Mouse (Mus musculus): ENCODE results near the gene Efcab11. TPM values are rescaled to one million over a fixed set of nuclear protein-coding genes. Genes with fewer than 3 reads are reported as not detected.

Efcab11 gene
- 1.2 and 3.5 TPM in 2 replicates for total RNA-seq (2014; fragmentation: Nextera tagmentation)
- 3.9 and 14.2 TPM in 2 replicates for total RNA-seq (2017)

DNA sequence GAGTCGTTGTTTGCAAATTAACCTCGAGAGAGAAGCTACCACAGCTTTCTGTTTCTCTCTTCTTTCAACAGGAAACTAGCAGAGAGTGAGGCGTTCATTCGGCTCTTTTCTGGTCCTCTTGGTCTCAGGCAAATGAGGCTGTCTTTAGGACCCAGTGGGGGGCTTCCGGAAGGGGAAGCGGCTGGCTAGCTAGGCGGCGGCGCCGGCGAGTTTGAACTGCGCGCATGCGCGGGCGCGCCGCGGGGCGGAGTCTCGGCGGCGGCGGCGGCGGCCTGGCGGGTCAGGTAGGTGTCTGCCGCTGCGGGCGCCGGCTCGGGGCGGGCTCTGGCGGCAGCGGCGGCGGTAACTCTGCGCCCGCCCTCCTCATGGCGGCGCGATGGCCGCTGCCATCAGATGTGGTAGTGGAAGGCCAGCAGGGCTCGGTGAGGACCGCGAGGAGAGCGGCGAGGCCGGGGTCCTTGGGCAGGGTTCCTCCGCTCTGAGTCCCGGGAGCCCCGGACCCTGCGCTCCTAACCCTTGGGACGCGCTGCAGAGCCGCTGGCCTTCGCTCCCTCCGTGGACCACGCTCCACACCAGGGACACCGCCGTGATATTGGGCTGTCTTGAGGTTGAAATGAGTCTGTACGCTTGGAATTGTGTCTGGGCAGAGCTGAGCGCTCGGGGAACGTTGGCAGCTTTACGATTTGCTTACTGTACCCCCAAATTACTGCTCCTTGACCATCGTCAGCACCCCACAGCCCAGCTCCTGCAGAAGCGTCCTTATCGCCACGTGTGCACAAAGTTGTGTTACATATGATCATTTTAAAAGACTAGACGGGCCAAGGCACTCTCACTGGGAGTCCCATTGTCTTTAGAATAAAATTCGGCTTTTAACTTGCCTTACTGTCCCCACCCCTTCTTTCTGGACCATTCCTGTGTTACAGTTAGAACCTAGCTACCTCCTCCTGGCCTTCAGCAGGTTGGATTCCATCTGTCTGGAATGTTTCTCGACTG is at the start of gene Efcab11, which contains the start of gene Tdp1:
Efcab11 (minus strand) TSS at position 171 of the 993 bp plus-strand sequence.
Tdp1 (plus strand) TSS at position 249 of the 993 bp plus-strand sequence.
- peak; percentile 71 for ATAC-seq (replicated peaks; ENCODE audit: low FRiP score, low TSS enrichment, poor library complexity, severe bottlenecking)

DNA sequence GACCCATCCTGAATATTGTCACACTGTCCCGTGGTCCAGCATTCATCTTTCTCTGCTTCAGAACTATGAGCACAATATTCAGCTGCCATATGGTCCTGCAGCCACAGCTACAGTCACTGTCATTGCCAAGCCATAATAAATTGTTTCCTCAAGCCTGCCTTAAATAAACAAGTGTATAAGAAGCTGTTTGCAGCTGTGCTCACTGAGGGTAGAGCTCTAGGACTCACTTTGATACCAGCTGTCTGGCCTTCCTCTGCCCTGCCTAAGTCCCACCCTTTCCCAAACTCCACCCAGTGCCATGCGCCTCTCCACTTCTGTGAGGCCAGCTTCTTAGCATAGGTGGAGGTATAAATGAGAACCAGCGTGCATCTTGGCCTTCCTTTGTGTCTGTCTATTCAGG is 49.4 kb upstream of the Efcab11 start:
- ATAC-seq (replicated peaks; ENCODE audit: low FRiP score, low TSS enrichment, poor library complexity, severe bottlenecking), result no peak

DNA sequence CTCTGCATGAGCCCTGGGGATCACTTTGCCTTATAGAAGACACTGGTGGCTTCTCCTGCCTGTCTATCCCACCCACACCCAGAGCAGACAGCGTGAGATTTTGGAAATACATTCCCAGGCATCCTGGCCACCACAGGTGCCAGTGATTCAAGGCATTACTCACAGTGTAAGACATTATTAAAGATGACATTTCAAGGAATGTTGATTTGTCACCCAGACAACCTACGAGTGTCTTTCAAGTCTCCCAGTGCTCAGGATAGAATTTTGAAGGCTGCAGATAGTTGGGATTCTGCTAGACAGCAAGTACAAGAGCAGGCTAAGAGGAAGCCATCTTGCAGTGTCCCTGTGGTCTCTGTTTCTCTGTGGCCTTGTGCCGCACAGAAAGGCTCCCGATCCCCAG is 48.0 kb upstream of the Efcab11 start:
- no peak for ATAC-seq (replicated peaks; ENCODE audit: low FRiP score, low TSS enrichment, poor library complexity, severe bottlenecking)

DNA sequence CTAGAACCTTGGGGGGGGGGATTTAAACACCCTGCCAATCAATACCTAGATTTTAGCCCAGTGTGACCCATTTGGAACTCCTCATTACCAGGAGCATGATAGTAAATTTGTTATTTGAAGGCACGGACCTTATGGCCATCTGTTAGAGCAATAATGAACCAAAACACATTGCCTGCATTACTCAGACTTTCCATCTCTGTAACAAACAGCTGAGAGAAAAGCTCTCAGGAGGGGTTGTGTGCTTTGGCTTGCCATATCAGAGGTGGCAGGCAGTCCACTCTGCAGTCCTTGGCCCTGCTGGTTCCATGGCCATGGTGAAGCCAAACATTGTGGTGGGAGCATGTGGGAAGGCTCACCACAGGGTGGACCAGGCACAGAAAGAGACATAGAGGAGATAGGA is 44.9 kb upstream of the Efcab11 start:
- no peak for ATAC-seq (replicated peaks; ENCODE audit: low FRiP score, low TSS enrichment, poor library complexity, severe bottlenecking)

DNA sequence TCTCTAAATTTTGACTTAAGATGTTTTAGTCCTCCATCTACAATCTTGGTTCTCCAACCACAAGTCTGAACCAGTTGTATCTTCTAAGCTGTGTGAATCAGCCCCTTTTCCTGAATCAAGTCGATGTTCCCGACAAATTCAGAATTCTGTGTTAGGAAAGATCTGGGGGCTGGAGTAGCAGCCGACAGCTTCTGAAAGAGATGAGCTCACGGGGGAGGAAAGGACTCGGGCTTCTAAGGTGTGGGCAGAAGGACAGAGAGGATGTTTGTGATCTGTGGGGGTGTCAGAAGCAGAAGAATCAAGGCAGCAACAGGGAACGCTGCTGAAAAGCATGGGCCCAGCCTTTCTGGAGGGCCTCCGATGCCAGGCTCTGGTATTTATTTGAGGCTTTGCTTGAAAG is 44.1 kb upstream of the Efcab11 start:
- no peak for ATAC-seq (replicated peaks; ENCODE audit: low FRiP score, low TSS enrichment, poor library complexity, severe bottlenecking)

DNA sequence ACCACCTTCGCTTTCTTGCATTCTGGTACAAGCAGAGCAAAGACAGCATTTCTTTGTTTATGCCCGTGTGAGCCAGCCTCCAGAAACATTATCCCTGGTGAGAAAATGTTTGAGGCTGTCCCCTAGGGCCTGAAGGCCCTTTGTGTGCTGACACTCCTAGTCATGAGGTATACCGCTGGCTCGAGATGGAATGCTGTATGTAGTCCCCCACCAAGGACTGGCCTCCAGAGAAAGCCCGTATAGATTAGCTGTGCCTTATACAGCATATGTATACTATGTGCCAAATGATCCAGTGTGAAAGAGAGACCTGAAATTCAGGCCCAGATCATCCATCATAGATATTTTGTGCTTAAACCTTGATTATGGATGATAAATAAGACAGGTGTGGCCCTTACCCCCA is 39.5 kb upstream of the Efcab11 start:
- no peak for ATAC-seq (replicated peaks; ENCODE audit: low FRiP score, low TSS enrichment, poor library complexity, severe bottlenecking)

DNA sequence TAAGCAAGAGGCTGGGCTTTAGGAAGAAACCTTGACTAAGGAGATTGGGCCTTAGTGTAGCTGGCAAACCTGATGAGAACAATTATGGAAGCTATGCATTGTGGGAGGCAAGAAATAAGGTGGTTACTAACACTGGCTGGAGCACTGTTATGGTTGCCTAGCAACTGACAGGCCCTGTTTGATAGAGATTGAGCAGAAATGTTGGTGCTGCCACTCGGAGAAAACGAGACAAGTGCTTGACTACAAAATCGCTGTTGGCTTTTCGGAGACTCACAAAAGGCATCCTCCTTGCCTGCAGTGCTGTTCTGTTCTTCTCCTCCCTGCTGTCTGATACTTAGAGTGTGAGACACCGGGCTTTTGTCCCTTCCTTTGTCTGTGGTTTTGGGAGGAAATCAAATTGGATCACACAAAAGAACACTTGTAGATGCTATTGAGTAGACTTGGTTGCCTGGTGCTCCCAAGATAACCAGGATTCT is 38.9 kb upstream of the Efcab11 start:
- no peak for ATAC-seq (replicated peaks; ENCODE audit: low FRiP score, low TSS enrichment, poor library complexity, severe bottlenecking)

DNA sequence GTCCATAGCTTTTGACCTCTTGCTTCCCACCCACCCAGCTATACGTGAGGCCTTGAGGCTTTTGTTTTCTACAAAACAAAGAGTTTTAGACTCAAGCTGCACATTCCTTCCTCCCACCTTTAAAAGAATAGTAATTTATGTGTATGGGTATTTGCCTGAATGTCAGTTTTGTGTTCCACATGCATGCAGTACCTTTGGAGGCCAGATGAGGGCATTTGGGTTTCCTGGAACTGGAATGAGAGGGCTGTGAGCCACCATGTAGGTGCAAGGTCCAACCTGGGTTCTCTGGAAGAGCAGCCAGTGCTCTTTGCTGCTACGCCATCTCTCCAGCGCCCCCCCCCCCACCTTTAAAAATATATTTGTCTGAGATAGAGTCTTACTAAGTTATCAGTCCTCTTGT is 36.8 kb upstream of the Efcab11 start:
- ATAC-seq (replicated peaks; ENCODE audit: low FRiP score, low TSS enrichment, poor library complexity, severe bottlenecking), result no peak

DNA sequence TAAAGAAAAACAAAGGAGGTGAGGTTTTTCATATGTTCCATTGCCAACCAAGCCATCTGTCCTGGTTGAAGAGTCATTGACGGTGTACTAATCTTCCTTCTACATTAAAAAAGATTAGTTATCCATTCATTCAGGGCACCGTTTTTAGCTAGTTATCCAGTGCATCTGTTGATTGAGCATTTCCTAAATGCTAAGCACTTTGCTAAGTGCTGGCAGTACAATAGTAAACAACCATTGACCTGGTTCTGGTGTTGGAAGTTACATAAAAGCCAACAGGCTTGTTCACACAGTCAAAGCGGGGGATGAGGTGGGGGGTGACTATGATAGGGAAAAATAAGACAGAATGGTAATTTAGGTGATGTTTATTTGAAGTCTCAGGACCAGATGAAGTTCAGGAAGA is 35.4 kb upstream of the Efcab11 start:
- no peak for ATAC-seq (replicated peaks; ENCODE audit: low FRiP score, low TSS enrichment, poor library complexity, severe bottlenecking)

DNA sequence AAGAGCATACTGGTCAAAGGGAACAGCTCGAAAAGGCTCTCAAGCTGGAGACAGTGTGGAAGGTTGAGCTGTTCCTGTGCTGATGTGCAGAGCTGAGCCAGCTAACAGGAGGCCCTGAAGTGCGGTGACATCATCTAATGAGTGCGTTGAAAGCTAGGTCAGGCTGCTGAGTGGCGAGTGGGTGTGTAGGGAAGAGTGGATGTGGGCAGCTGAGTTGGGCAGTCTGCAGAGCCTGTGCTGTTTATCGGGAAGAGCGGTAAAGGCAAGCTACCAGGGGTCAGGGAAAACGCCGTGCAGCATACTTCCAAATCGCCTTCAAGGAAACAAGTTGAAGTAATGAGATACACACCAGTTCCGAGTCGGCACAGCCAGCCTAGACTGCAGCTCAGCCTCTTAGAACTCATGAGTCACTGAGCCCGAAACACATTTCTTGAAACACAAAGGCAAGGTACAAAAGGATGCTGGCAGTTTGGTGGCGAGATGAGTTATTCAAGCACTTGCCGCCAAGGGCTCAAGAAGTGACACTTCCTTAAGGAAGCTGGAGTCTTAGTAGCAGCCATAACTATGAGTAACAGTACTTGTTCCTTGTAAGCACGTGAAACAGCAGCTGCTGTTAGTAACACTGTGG is 33.7 kb upstream of the Efcab11 start:
- ATAC-seq (replicated peaks; ENCODE audit: low FRiP score, low TSS enrichment, poor library complexity, severe bottlenecking), result no peak

DNA sequence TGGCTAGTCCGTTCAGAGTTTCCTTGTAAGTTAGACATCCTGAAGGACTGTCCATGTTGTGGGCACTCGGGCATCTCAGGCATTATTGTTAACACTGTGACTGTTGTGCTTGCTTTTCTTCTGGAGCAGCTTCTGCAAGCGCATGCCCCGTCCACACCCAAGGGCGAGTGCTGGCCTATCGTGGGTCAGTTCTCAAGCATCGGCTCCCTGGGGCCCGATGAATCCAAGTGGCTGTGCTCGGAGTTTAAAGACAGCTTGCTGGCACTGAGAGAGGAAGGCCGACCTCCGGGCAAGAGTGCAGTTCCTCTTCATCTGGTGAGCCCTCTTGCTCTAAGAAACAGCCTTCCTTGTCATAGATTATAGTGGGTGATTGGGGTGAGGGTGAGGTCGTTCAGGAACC is 27.2 kb upstream of the Efcab11 start:
- ATAC-seq (replicated peaks; ENCODE audit: low FRiP score, low TSS enrichment, poor library complexity, severe bottlenecking), result no peak

DNA sequence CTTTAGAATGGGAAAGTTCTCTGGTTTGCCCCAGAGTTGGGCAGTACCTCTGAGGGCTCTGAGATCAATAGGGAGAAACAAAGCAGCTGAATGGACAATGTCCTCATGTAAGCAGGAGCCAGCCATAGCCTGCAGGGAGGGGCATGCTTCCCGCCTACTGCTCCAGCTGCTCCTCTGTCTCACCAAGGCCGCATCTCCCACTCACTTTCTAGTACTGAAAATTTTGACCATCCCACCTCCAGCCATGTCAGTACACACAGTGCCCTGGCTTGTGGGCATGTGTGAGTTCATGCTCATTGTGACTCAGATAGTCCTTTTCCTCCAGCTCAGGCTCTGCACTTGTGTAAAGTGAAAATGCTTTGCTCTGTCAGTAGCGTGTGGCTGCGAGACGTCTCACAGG is 20.3 kb upstream of the Efcab11 start:
- no peak for ATAC-seq (replicated peaks; ENCODE audit: low FRiP score, low TSS enrichment, poor library complexity, severe bottlenecking)

DNA sequence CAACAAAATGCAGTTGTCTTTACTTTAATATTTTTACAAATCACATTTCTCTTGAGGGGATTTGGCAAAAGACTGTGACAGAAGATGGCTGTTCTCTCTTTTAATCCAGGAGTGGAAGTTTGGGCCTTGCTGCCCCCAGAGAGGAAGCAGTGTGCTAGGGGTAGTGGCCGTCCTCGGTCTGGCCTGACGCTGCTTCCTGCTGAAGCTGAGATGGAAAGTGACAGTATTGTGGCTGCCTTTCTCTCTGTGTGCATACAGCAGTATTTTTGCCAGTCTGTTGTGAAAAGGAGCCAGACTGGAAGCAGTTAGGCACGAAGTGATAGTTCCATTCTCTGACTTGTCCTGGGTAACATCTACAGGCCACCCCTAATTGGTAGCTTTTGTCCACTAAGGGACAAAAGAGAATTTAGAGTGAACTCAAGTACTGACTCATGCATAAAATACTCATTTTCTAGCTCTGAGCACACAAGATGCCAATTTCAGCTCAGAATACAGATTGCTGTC is 18.7 kb upstream of the Efcab11 start:
- ATAC-seq (replicated peaks; ENCODE audit: low FRiP score, low TSS enrichment, poor library complexity, severe bottlenecking), result no peak

DNA sequence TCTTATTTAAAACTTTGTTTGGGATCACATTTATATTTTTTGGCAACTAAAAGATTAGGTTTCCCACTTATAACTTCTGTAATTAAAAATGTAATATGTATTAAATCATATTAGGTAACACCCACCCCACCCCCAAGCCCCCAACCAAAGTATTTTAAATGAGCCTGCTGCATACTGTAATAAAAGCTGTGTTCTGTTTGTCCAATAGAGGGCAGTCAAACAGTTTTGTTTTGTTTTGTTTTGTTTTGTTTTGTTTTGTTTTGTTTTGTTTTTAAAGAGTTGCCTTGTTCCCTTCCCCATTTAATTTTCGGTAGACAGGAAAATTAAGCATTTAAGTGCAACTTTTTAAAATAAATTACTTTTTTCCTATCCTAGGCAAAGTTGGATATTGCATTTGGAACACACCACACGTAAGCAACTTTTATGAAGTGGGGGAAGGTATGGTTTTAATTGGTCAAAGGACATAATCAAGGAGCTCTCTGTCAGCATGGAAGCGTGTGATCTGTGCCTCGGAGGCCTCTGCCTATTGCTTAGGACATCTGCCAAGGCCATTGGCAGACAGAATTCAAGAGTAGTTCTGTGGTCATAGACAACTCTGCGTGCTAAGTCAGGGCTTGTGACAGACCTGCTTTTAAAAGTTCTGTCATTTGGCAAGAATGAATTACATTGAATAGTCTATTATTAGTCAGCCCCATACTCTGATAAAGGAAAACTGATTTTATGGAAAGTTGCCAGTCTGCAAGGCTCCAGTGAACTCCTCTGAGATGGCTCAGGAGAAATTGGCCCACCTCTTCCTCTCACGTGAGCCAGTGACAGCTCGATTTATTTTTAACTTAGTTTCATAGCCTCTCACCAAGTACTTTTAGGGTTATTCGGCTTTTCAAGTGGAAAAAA is 18.0 kb upstream of the Efcab11 start:
- ATAC-seq (replicated peaks; ENCODE audit: low FRiP score, low TSS enrichment, poor library complexity, severe bottlenecking), result no peak

DNA sequence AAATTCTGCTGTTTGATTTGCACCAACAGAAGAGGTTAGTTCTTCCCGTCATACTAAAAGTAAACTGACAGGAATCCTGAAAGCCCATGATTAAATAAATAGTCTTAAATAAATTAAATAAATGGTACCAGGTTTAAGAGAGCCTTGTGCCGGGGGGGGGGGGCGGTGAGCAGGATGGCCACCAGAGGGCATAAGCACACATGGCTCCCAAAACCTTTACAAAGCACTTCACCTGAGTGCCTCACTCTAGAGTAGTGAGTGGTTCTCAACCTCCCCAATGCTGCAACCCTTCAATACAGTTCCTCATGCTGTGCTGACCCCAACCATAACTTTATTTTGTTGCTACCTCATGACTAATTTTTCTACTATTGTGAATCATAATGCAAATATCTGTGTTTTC is 15.8 kb upstream of the Efcab11 start:
- ATAC-seq (replicated peaks; ENCODE audit: low FRiP score, low TSS enrichment, poor library complexity, severe bottlenecking), result no peak

DNA sequence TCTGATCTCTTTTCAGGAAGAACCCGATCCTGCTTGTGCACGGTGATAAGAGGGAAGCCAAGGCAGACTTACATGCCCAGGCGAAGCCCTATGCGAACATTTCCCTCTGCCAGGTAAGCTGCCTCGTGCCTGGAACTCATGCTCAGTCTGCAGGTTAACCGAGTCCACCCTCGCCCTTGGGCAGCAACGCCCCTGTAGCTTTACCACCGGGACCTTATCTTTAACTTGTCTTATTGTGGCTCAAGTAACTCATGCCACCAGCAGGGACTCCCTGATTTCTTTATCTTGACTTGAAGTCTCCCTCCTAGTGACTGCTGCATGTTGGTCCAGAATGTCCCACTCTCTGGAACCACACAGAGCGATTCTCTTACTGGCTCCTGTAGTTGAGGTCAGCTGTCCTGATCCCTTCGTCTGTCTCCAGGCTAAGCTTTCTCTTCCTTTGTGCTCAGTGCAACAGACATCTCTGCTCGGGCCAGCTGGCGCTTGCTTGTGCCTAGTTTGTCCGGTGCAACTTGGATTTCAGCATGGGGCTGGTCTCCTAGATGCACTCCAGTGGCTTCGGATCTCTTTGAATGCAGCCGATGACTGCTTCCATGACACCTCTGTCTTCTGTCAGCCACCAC is 14.1 kb upstream of the Efcab11 start:
- peak; percentile 79 for ATAC-seq (replicated peaks; ENCODE audit: low FRiP score, low TSS enrichment, poor library complexity, severe bottlenecking)

DNA sequence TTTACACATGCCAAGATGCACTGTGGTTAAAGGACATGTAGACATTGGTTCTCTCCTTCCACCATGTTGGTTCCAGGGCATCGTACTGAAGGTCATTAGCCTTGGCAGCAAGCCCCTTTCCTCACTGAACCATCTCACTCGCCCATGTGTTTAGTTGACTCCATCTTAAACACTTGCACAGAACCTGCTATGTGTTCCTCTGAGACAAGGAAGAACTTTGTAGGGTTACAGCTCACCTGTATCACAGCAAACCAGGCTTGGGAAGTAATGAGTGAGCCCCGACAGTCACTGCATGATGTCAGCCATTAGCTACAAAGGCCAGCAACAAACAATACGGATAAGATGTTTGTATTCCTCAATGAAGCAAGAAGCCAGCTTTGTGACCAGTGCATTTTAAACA is 13.6 kb upstream of the Efcab11 start:
- no peak for ATAC-seq (replicated peaks; ENCODE audit: low FRiP score, low TSS enrichment, poor library complexity, severe bottlenecking)

DNA sequence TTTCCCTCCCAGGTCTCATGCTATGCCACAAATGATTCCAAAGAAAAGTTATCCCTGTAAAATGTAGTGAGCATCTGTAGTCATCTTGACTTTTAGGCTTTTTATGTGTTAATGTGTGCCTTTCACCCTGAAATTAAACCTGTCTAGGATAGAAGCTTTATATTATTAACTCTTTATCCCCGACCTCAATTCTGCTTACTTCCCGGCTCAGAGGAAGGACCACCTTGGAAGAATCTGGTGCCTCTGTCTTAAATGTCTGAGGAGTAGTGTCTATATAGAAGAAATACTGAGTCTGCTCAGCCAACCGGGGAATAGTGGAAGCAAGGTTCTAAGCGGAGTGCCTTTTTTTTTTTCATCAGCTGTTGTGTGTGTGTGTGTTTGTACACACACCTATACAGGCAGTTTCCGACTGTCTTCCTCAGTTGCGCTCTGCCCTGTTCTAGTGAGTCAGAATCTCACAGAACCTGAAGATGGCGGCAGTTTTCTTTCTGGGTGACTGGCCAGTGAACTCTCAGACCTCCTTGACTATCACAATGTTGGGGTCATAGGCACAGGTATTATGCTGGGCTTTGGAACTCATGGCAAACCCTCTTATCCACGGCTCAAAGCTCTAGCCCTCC is 1.2 kb upstream of the Efcab11 start:
- no peak for ATAC-seq (replicated peaks; ENCODE audit: low FRiP score, low TSS enrichment, poor library complexity, severe bottlenecking)

DNA sequence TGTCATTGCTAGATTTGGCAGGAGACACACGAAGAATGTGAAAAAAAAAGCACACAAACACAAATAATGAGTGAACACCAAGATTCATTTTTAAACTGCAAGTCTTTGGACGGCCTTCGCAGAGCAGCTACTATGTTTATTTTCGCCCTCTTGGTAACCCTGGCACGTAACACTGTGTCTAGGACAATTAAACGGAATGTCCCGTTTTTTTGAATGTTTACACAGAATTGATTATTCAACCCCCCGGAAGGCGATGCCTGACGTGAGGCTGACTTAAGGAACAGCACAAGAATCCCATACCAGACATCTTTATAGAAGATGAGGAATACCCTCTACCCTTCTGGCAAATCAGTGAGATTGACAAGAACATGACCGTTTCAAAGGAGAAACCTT is 530 bp downstream of the Efcab11 start:
- ATAC-seq (replicated peaks; ENCODE audit: low FRiP score, low TSS enrichment, poor library complexity, severe bottlenecking), result peak; percentile 12; the same call in 1 of the 2 replicates

Data from megakaryocyte-erythroid progenitor cell, adult 5-6 weeks (primary cell).